Mouse (Mus musculus): Measurements from ENCODE around the gene Fto.

The Fto gene

GRCm38 (mm10) chr8:91318938-91319729 lies 5.8 kb downstream of the Fto start:
- in situ Hi-C loops (cut with MboI; ENCODE audit: low pct_unique_long_range_greater_than_20kb in 1 of 2, low sequenced_read_pairs in 2 of 2, unreplicated experiment in 1 of 2): no loop called here

- in situ Hi-C loops (cut with MboI; ENCODE audit: low pct_unique_long_range_greater_than_20kb in 1 of 2, low sequenced_read_pairs in 2 of 2, unreplicated experiment in 1 of 2): no loop called here
Measured at GRCm38 (mm10) chr8:91323511-91323910, 10.2 kb downstream of the Fto start.

- in situ Hi-C loops (cut with MboI; ENCODE audit: low pct_unique_long_range_greater_than_20kb in 1 of 2, low sequenced_read_pairs in 2 of 2, unreplicated experiment in 1 of 2): no loop called here
Measured at GRCm38 (mm10) chr8:91324271-91324670, 10.9 kb downstream of the Fto start.

GRCm38 (mm10) chr8:91324916-91325315 lies 11.6 kb downstream of the Fto start:
- in situ Hi-C loops (cut with MboI; ENCODE audit: low pct_unique_long_range_greater_than_20kb in 1 of 2, low sequenced_read_pairs in 2 of 2, unreplicated experiment in 1 of 2): no loop called here

- in situ Hi-C loops (cut with MboI; ENCODE audit: low pct_unique_long_range_greater_than_20kb in 1 of 2, low sequenced_read_pairs in 2 of 2, unreplicated experiment in 1 of 2): no loop called here
Measured at GRCm38 (mm10) chr8:91326018-91326417, 12.7 kb downstream of the Fto start.

- in situ Hi-C loops (cut with MboI; ENCODE audit: low pct_unique_long_range_greater_than_20kb in 1 of 2, low sequenced_read_pairs in 2 of 2, unreplicated experiment in 1 of 2): no loop called here
Measured at GRCm38 (mm10) chr8:91326946-91327345, 13.6 kb downstream of the Fto start.

- in situ Hi-C loops (cut with MboI; ENCODE audit: low pct_unique_long_range_greater_than_20kb in 1 of 2, low sequenced_read_pairs in 2 of 2, unreplicated experiment in 1 of 2): no loop called here
Measured at GRCm38 (mm10) chr8:91327471-91328205, 14.3 kb downstream of the Fto start.

- in situ Hi-C loops (cut with MboI; ENCODE audit: low pct_unique_long_range_greater_than_20kb in 1 of 2, low sequenced_read_pairs in 2 of 2, unreplicated experiment in 1 of 2): no loop called here
Measured at GRCm38 (mm10) chr8:91329056-91329455, 15.7 kb downstream of the Fto start.

- in situ Hi-C loops (cut with MboI; ENCODE audit: low pct_unique_long_range_greater_than_20kb in 1 of 2, low sequenced_read_pairs in 2 of 2, unreplicated experiment in 1 of 2): no loop called here
Measured at GRCm38 (mm10) chr8:91329461-91329850, 16.1 kb downstream of the Fto start.

- in situ Hi-C loops (cut with MboI; ENCODE audit: low pct_unique_long_range_greater_than_20kb in 1 of 2, low sequenced_read_pairs in 2 of 2, unreplicated experiment in 1 of 2): no loop called here
Measured at GRCm38 (mm10) chr8:91338389-91339154, 25.2 kb downstream of the Fto start.

GRCm38 (mm10) chr8:91339651-91340050 lies 26.3 kb downstream of the Fto start:
- in situ Hi-C loops (cut with MboI; ENCODE audit: low pct_unique_long_range_greater_than_20kb in 1 of 2, low sequenced_read_pairs in 2 of 2, unreplicated experiment in 1 of 2): no loop called here

GRCm38 (mm10) chr8:91340746-91341145 lies 27.4 kb downstream of the Fto start:
- in situ Hi-C loops (cut with MboI; ENCODE audit: low pct_unique_long_range_greater_than_20kb in 1 of 2, low sequenced_read_pairs in 2 of 2, unreplicated experiment in 1 of 2): no loop called here

GRCm38 (mm10) chr8:91342196-91342595 lies 28.9 kb downstream of the Fto start:
- in situ Hi-C loops (cut with MboI; ENCODE audit: low pct_unique_long_range_greater_than_20kb in 1 of 2, low sequenced_read_pairs in 2 of 2, unreplicated experiment in 1 of 2): no loop called here

- in situ Hi-C loops (cut with MboI; ENCODE audit: low pct_unique_long_range_greater_than_20kb in 1 of 2, low sequenced_read_pairs in 2 of 2, unreplicated experiment in 1 of 2): no loop called here
Measured at GRCm38 (mm10) chr8:91342798-91343197, 29.5 kb downstream of the Fto start.

GRCm38 (mm10) chr8:91344659-91345058 lies 31.3 kb downstream of the Fto start:
- in situ Hi-C loops (cut with MboI; ENCODE audit: low pct_unique_long_range_greater_than_20kb in 1 of 2, low sequenced_read_pairs in 2 of 2, unreplicated experiment in 1 of 2): no loop called here

GRCm38 (mm10) chr8:91347146-91347545 lies 33.8 kb downstream of the Fto start:
- in situ Hi-C loops (cut with MboI; ENCODE audit: low pct_unique_long_range_greater_than_20kb in 1 of 2, low sequenced_read_pairs in 2 of 2, unreplicated experiment in 1 of 2): no loop called here

- in situ Hi-C loops (cut with MboI; ENCODE audit: low pct_unique_long_range_greater_than_20kb in 1 of 2, low sequenced_read_pairs in 2 of 2, unreplicated experiment in 1 of 2): no loop called here
Measured at GRCm38 (mm10) chr8:91347595-91347994, 34.3 kb downstream of the Fto start.

GRCm38 (mm10) chr8:91349816-91350215 lies 36.5 kb downstream of the Fto start:
- in situ Hi-C loops (cut with MboI; ENCODE audit: low pct_unique_long_range_greater_than_20kb in 1 of 2, low sequenced_read_pairs in 2 of 2, unreplicated experiment in 1 of 2): no loop called here

GRCm38 (mm10) chr8:91350628-91351027 lies 37.3 kb downstream of the Fto start:
- in situ Hi-C loops (cut with MboI; ENCODE audit: low pct_unique_long_range_greater_than_20kb in 1 of 2, low sequenced_read_pairs in 2 of 2, unreplicated experiment in 1 of 2): no loop called here
